Mouse (Mus musculus) frontal cortex, postnatal 25 days (tissue): ENCODE measurements around the gene Prm2.
A peak's percentile ranks its signal among the peaks of the same experiment; 100 is the strongest.
"Not testable (repeated sequence)": the region's sequence is repeated elsewhere in the genome, so short reads cannot be mapped to it uniquely, and the experiment has no call there.

Source experiments
- DNase-seq, 2 experiments: peaks; one replicate each; pipeline ENCODE4 v3.0.0; 2022; ENCODE audit warnings: low spot score in 2 of 2

Prm2 gene

DNA sequence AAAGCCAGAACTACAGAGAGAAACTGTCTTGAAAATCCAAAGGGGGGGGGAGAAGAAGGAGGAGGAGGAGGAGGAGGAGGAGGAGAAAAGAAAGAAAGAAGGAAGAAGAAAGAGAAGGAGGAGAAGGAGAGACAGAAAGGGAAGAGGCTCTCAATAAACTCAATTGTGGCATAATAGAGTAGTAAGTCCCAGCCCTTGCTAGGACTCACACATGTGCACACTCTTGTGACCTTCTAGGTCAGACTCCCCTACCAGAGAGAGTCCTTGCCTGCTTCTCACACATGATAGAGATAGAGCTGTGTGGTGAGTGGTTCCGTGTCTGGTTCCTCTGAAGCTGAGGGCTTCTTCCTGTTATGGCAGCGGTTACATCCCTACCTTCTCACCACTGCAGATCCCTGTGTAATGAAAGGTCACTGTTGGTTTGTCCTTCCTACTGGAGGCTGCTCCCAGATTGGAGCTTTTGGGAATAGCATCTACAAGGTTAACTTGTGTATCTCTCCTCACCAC, 17.0 kb upstream of the Prm2 start, which contains the start of gene Gm11172:
TSS of gene Gm11172 (plus strand) at position 51 of the 507 bp plus-strand sequence.
- no peak for DNase-seq

- DNase-seq: no peak
Observed at GRCm38 (mm10) chr16:10810376-10810775, 14.4 kb upstream of the Prm2 start.

- no peak for DNase-seq
Observed at GRCm38 (mm10) chr16:10805789-10806527, 10.0 kb upstream of the Prm2 start, which contains the start of gene Prm1. Gene Prm1 (minus strand): TSS chr16:10805839.

DNA sequence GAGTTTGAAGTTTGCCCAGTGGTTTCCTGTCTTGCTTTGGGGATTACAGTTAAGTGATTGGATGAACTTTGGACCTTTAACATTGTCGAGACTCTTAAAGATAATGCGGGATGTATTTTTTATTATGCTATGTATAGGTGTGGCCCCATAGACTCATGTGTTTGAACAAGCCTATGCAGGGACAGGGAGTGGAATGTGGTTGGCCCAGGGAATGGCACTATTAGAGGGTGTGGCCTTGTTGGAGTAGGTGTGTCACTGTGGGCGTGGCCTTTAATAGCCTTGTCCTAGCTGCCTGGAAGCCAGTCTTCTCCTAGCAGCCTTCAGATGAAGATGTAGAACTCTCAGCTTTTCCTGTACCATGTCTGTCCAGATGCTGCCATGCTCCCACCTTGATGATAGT, 6.5 kb upstream of the Prm2 start:
- DNase-seq: not testable (repeated sequence)

DNA sequence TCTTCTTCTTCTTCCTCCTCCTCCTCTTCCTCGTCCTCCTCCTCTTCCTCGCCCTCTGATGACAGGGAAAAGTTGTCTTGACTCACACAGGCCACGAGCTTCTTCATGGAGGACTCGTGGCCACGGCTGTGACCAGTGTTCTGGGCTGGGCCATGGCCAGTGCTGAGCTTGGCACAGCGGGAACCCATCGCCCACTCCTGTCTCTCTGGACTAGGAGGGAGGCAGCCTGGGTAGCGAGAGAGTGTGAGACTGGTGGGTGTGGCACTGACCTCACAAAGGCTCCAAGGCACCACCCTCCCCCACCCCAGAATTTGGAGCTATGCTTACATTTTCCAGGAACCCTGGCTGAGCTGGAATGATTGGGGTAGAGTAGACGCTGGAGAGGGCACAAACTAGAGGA, 5.2 kb downstream of the Prm2 start, which contains the start of gene Prm3:
TSS of gene Prm3 (minus strand) at position 213 of the 400 bp plus-strand sequence.
- DNase-seq: no peak

GRCm38 (mm10) chr16:10788866-10789265, 7.1 kb downstream of the Prm2 start:
- DNase-seq: no peak

- DNase-seq: no peak
Observed at GRCm38 (mm10) chr16:10788271-10788670, 7.7 kb downstream of the Prm2 start, which contains the start of gene Tnp2. Gene Tnp2 (minus strand): TSS chr16:10788660.

DNA sequence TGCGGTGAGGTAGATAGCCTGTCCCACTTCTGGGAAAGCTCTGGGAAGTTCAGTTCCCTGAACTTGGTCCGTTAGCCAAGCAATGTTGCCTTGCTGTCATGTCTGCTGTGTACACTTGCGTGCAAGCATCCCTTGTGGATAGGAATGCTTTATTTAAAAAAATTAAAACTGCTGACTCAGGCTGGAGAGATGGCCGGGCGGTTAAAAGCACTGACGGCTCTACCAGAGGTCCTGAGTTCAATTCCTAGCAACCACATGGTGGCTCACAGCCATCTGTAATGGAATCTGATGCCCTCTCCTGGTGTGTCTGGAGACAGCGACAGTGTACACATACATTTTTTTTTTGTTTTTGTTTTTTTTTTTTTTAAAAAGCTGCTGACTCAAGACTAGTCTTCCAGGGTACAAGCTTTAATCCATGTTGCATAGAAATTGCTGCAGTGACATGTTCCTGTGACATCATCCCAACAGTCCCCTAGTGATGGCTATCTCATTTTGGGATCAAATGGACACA, 8.3 kb downstream of the Prm2 start:
- no peak for DNase-seq

DNA sequence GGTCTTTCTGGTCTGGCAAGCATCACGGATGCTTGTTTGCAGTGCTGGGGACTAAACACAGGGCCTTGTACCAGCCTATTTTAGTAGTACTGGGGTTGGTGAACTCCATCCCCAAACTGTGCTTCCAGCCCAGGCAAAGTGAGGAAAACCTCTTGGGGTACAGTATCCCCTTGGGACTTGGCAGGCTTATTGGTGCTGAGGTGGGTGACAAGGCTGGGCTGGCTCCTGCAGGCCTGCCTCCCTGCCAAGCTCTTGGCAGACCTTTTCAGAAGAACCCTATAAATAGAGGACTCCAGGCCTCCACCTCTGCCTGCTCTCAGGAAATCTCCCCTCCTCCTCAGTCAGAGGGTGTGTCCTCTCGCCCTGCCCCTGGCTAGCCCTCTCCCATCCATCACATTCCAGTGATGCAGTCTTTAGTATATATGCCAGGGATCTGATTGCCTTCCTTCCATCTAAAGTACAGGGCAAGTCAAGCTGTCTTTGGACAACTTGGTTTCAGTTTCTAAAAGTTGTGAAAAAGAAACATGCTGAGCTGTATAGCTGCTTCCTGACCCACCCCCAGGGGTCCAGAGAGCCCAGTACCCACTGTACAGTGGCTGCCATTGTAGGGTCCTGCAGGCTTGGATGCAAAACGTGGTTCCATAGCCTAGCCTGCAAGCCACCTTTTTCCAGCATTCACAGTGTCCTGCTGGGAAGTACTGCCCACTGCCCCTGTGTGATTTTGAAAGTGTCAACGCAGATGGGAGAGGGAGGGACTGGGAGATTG, 9.0 kb downstream of the Prm2 start:
- no peak for DNase-seq

DNA sequence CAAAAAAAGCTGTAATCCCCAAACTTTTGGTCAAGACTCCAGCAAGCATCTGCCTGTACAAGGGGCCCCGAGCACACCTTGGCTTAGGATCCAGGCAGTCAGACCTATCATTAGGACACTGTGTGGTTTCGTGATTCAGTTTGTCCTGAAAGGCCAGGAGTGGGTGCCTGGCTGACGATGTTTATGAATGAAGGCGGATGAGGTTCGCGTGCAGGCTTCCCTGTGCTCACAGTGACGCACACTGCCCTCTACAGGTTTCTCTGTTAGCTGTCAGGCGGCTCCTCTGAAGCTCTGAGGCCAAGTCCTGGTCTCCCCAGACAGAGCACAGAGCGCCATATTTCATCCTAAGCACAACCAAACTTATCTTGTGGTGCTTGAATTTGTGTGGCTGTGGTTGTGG, 9.6 kb downstream of the Prm2 start:
- DNase-seq: peak; percentile 64 to 69

DNA sequence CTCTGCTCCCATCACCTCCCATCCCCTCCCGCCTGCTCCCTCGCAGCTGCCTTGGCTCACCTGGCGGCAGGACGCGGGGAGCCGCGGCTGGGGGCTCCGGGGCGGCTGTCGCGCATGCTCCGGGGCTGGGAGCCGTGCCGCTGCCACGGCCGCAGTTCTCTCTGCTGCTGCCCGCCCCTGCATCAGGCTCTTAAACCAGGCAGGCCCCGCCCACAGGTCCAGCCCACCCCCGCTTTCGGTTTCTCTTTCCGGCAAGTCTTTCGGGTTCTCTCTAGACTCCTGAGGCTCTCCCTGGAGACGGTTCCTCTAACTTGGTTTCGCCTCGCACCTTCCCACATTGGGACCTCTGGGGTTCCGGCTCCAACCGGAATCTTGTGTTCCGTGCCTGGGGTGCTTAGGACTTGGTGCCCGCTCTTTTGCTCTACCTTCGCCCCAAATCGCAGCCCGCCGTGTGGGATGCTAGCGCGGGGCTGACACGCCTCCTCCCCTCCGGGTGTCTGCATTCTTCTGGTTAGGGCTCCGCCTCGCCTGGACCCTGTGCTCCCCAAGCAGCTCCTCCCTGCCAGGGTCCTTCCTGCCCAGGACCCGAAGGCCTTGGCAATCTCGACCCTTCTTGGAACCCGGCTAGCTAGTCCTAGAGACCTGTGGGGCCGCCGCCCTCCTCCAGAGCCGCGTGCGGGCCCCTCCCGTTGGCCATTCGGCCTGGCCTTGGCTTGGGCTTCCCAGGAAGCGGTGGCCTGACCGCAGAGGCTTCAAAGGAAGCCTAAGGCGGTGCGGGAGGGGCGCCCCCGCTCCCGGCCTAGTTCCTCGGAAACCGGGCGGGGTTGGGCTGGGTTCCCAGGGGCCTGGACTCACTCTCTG, 10.3 kb downstream of the Prm2 start, which contains the start of gene Socs1:
TSS of gene Socs1 (minus strand) at position 166 of the 861 bp plus-strand sequence.
- DNase-seq: peak; percentile 42 to 71

DNA sequence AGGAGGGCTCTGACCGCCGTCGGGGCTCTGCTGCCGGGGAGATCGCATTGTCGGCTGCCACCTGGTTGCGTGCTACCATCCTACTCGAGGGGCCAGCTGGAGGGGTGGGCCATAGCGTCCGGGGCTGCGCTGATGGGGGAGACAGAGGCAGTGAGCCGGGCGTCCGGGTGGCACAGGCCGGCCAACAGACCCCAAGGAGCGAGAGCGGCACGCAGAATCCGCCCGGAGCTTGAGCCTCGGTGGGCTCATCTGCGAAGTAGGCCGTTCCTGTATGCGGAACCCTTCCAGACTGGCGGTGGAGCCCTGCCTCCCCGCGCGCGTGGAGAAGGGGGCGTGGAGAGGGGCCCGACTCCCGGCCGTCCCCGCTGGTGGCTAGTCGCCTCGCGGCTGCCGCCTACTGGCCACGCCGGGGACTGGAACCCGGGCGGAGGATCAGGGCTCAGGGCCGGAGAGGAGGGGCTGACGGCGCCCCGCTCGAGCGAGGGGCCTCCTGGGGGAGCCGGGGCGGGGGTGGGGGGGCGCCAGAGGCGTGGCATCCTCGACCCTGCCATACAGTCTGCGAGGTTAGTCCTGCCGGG, 11.1 kb downstream of the Prm2 start:
- peak; percentile 77 to 78 for DNase-seq

DNA sequence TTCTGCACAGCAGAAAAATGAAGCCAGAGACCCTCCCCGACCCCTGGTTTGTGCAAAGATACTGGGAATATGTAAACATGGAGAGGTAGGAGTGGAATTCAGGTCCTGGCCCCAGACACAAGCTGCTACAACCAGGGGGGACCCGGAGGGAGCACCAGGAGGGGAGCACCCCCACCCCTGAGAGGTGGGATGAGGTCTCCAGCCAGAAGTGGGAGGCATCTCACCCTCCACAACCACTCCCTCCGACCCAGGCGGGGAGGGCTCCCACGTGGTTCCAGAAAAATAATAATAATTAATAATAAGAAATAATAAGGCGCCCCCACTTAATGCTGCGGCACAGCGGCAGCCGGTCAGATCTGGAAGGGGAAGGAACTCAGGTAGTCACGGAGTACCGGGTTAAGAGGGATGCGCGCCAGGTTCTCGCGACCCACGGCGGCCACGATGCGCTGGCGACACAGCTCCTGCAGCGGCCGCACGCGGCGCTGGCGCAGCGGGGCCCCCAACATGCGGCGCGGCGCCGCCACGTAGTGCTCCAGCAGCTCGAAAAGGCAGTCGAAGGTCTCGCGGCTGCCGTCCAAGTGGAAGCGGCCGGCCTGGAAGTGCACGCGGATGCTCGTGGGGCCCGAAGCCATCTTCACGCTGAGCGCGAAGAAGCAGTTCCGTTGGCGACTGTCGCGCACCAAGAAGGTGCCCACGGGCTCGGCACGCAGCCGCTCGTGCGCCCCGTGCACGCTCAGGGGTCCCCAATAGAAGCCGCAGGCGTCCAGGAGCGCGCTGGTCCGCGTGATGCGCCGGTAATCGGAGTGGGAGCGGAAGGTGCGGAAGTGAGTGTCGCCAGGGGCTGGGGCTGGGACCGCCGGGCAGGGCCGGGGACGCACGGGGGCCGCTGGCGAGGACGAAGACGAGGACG, 11.8 kb downstream of the Prm2 start:
- peak in 1 of 2 experiments; percentile 11 for DNase-seq

GRCm38 (mm10) chr16:10783451-10783850, 12.5 kb downstream of the Prm2 start:
- no peak for DNase-seq

DNA sequence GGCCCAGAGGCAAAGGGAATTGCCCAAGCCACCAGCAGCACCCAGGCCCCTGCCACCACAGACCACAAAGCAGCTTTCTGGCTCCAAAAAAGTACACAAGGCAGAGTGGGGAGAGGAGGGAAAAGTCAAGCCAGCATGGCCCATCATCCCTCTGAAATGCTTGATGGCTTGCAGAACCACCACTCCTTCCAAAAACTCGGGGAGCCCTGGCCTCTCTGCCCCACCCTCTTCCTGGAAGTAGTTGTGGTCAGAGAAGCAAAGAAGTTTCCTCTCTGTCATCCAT, 12.8 kb downstream of the Prm2 start:
- no peak for DNase-seq

- no peak for DNase-seq
Observed at GRCm38 (mm10) chr16:10782377-10783151, 13.4 kb downstream of the Prm2 start.

DNA sequence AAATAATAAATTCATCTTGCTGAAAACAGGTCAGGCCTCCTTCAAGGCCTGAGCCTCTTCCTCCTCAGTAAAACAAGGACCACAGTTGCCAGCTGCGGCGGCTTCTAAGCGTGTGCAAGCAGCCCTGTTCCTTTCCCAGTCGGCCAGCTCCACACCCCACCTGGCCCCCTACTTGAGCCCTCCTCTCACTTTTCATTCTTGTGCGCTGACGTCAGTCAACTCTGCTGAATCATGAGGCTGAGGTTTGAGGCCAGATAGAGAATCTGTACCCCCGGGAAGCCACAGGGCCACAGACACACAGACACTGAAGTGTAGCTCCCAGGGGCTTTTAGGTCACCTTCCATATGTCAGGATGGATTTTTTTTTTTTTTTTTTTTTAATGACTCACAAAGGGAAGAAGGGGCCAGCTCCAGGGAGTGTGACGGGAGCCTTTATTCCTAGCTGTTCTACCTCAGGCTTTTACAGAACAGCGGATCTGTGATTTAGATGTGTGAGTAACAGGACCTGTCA, 14.0 kb downstream of the Prm2 start:
- DNase-seq: no peak

DNA sequence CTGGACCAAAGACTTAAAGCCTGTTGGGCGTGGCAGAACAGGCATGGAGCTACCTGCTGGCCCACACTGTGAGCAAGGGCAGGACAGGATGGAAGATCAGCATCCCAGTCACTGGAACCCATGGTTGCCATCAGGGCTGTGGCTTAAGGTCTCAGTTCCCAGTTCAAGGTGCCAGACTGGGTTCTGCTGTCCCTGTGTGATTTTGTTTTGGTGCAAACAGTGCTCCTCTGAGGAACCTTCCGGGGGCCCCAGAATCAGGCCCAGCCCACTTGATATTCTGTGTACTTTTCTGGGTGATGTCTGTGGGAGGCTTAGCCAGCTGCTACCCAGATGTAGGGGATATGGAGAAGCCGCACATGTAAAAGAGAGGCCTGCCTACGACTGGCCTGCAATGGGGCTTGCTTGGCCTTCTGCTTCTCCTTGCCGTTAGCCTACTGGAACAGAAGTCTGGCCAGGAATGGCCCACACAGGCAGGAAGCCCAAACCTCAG, 15.3 kb downstream of the Prm2 start:
- DNase-seq: no peak

DNA sequence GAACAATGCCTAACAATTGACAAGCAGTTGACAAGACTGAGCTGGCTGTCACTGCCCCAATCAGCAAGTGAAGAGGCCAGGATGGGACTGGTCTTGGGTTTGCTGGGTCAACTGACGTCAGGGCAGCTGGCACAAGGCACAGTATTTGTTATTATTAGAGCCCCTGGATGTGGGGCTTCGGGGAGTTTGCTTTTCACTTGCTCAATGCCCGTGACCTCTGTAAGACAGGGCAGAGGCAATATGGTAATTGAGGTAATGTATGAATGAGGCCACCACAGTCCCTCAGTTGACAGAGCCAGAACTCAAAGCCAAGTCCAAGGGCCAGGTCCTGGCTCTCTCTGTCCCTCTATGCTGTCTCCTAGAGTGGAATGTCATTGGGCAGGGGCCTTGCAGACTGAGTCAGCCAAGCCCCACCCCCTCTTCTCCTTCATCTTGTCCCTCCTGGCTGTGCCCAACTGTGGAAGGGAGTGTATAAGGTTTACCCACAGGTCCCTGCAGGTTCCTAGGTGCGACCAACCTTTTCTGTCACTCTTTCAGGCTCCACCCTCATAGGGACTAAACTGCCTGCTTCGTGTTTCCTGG, 18.3 kb downstream of the Prm2 start:
- DNase-seq: no peak
